Mouse (Mus musculus) small intestine, adult 2 months (tissue): ENCODE measurements at regions not wholly inside any gene's neighbourhood (a gene's known extent, or its start where the extent isn't known, plus 50 kb on each side); places are given as distances from the start of the nearest gene placed in this dataset.

Source experiments
- CTCF ChIP-seq: fragments of 200-500 bp; IDR thresholded peaks from 2 replicates; pipeline ENCODE4 v1.5.1; 2012; ENCODE audit warnings: low read depth, mild to moderate bottlenecking, control low read depth, inconsistent platforms, low read length, moderate library complexity, mixed read lengths; ENCODE audit not compliant: insufficient replicate concordance, insufficient read length; ENCODE audit errors: extremely low read depth
- POLR2A ChIP-seq: fragments of 200-500 bp; IDR thresholded peaks from 2 replicates; pipeline ENCODE4 v1.6.1; 2012; ENCODE audit warnings: low read depth, mild to moderate bottlenecking, control low read depth, inconsistent platforms, low read length, moderate library complexity

DNA sequence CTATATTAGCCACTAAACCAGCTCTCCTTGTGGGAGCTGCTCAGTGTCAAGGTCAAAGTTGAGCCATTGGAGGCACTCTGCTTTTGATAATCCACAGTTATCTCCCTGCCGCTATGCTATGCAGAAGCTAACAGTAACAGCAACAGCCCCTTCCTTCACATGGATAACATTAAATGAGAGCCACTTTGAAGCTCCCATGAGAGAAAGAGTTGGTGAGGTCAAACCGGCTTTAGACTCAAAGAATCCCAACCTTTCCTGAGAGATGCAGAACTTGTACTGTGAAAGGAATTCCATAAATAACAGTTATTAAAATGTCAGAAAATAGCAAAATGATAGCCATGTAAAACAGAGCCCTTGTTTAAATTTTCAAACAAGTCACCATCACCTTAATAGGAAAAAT lies 316.1 kb upstream of the Gm9747 start:
- no peak for TF ChIP-seq CTCF
- no peak for TF ChIP-seq POLR2A
